Mouse (Mus musculus): Measurements from ENCODE around the gene Ppbp. TPM values are rescaled to one million over a fixed set of nuclear protein-coding genes. Genes with fewer than 3 reads are reported as not detected.

The Ppbp gene
- polyA plus RNA-seq (2014; fragmentation: Nextera tagmentation; extraction: Ambion mirVana): 0.27 and 0.99 TPM in 2 replicates

DNA sequence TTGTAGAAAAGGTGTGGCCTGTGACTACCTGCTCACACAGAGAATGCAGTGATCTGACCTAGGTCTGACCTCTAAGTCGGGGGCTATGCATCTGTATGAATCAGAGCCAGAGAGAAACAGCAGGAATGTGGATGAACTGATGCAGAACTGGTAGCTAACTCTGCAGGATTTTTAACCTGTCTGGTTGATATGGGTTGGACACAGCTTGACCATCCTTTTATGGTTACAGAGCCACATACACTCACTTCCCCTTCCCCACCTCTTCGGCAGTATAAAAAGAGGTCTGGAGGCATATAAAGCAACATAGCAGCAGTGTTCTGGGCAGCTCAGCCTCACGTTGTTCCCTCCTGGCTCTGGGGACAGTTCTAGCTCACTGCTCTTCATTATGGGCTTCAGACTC, at the start of gene Ppbp:
Gene Ppbp, plus strand, starts transcription at position 301 of the 400 bp plus-strand sequence.
- Histone ChIP-seq H3K4me2 (ENCODE audit: low read length) (no peak within 1 kb of the TSS), H3K4me3 (replicated peaks; ENCODE audit: low read depth, low read length) (no peak within 1 kb of the TSS), H3K4me1 (ENCODE audit: control insufficient read depth, insufficient read depth, low read length) (no peaks in the 10 kb centered on the region), H3K27me3 (ENCODE audit: control insufficient read depth, insufficient read depth, low read length) (no peaks in the 10 kb centered on the region), H3K9me3 (ENCODE audit: control insufficient read depth, low read length) (no peaks in the 10 kb centered on the region), H3K27ac (replicated peaks; ENCODE audit: low read depth, low read length) (no peak within 1 kb of the TSS), H3K36me3 (ENCODE audit: control insufficient read depth, insufficient read depth, low read length) (no peaks in the 10 kb centered on the region), H3K9ac (replicated peaks; ENCODE audit: low read length) (no peak within 1 kb of the TSS)
- DNase-seq: no peak
- ATAC-seq (ENCODE audit: low FRiP score, low TSS enrichment): no peak
- 71% methylated on average over 3 of the region's 3 CpGs for WGBS

GRCm38 (mm10) chr5:90722656-90723055, 45.7 kb upstream of the Ppbp start:
- DNase-seq (no peak), ATAC-seq (ENCODE audit: low FRiP score, low TSS enrichment) (no peak)
- Histone ChIP-seq H3K4me3 (replicated peaks; ENCODE audit: low read depth, low read length) (no peak overlapping the region), H3K36me3 (ENCODE audit: control insufficient read depth, insufficient read depth, low read length) (no peaks in the 10 kb centered on the region), H3K4me1 (ENCODE audit: control insufficient read depth, insufficient read depth, low read length) (no peaks in the 10 kb centered on the region), H3K9ac (replicated peaks; ENCODE audit: low read length) (no peak overlapping the region), H3K4me2 (ENCODE audit: low read length) (no peak overlapping the region), H3K9me3 (ENCODE audit: control insufficient read depth, low read length) (no peaks in the 10 kb centered on the region; the same call in 1 of the 2 replicates), H3K27me3 (ENCODE audit: control insufficient read depth, insufficient read depth, low read length) (no peaks in the 10 kb centered on the region), H3K27ac (replicated peaks; ENCODE audit: low read depth, low read length) (no peak overlapping the region)
- WGBS: 97% methylated on average over 3 of the region's 3 CpGs

DNA sequence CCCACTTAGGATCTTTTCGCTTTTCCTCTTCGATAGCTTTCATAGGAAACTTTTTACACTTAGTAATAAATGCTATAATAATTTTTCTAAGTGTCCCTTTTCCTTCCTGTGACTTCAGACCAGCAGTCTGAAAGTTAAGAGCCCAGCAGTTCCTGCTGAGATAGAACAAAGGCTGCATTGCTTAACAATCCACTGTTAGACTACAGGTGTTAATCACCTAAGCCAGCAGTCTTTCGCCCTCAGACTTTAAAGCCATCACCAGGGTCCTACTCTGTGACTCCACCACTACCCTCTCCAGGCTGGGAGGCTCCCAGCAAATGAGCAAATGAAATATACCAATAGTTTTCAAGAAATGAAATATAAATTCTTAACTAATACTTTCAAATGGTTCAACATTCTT, 40.1 kb upstream of the Ppbp start:
- DNase-seq (no peak), ATAC-seq (ENCODE audit: low FRiP score, low TSS enrichment) (no peak)
- Histone ChIP-seq H3K36me3 (ENCODE audit: control insufficient read depth, insufficient read depth, low read length) (no peaks in the 10 kb centered on the region), H3K4me3 (replicated peaks; ENCODE audit: low read depth, low read length) (no peak overlapping the region), H3K9ac (replicated peaks; ENCODE audit: low read length) (no peak overlapping the region), H3K4me2 (ENCODE audit: low read length) (no peak overlapping the region), H3K4me1 (ENCODE audit: control insufficient read depth, insufficient read depth, low read length) (no peaks in the 10 kb centered on the region), H3K27ac (replicated peaks; ENCODE audit: low read depth, low read length) (no peak overlapping the region), H3K9me3 (ENCODE audit: control insufficient read depth, low read length) (no peaks in the 10 kb centered on the region; the same call in 1 of the 2 replicates), H3K27me3 (ENCODE audit: control insufficient read depth, insufficient read depth, low read length) (no peaks in the 10 kb centered on the region)
- WGBS: 86% methylated on average over 3 of the region's 3 CpGs

GRCm38 (mm10) chr5:90731480-90731879, 36.8 kb upstream of the Ppbp start:
- Histone ChIP-seq H3K27me3 (ENCODE audit: control insufficient read depth, insufficient read depth, low read length) (no peaks in the 10 kb centered on the region), H3K27ac (replicated peaks; ENCODE audit: low read depth, low read length) (no peak overlapping the region), H3K9ac (replicated peaks; ENCODE audit: low read length) (no peak overlapping the region), H3K9me3 (ENCODE audit: control insufficient read depth, low read length) (no peaks in the 10 kb centered on the region; the same call in 1 of the 2 replicates), H3K4me1 (ENCODE audit: control insufficient read depth, insufficient read depth, low read length) (no peaks in the 10 kb centered on the region), H3K36me3 (ENCODE audit: control insufficient read depth, insufficient read depth, low read length) (no peaks in the 10 kb centered on the region), H3K4me2 (ENCODE audit: low read length) (no peak overlapping the region), H3K4me3 (replicated peaks; ENCODE audit: low read depth, low read length) (no peak overlapping the region)
- no peak for ATAC-seq (ENCODE audit: low FRiP score, low TSS enrichment)
- WGBS: 79% methylated on average over 4 of the region's 4 CpGs
- no peak for DNase-seq

DNA sequence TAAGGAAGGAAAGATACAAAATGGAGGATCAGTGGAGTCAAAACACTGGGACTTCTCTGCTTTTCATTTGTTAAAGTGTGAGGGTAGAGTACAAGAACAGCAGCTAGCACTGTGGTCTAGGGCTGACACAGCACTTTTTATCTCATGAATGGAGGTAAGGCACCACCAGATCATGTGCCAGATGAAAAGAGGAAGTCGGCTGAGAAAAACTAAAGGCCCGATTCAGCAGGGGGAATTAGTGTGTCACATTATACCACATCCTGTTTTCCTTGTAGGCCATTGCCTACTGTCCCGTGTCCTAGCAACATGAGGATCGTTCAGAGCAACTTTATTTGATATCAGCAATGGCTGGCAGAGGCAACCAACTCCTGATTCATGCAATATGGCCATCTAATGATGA, 26.3 kb upstream of the Ppbp start:
- Histone ChIP-seq H3K36me3 (ENCODE audit: control insufficient read depth, insufficient read depth, low read length) (no peaks in the 10 kb centered on the region), H3K27ac (replicated peaks; ENCODE audit: low read depth, low read length) (no peak overlapping the region), H3K4me1 (ENCODE audit: control insufficient read depth, insufficient read depth, low read length) (no peaks in the 10 kb centered on the region), H3K4me2 (ENCODE audit: low read length) (no peak overlapping the region), H3K27me3 (ENCODE audit: control insufficient read depth, insufficient read depth, low read length) (no peaks in the 10 kb centered on the region), H3K9me3 (ENCODE audit: control insufficient read depth, low read length) (no peaks in the 10 kb centered on the region), H3K4me3 (replicated peaks; ENCODE audit: low read depth, low read length) (no peak overlapping the region), H3K9ac (replicated peaks; ENCODE audit: low read length) (no peak overlapping the region)
- ATAC-seq (ENCODE audit: low FRiP score, low TSS enrichment): no peak
- WGBS: 81% methylated on average over 4 of the region's 4 CpGs
- no peak for DNase-seq

DNA sequence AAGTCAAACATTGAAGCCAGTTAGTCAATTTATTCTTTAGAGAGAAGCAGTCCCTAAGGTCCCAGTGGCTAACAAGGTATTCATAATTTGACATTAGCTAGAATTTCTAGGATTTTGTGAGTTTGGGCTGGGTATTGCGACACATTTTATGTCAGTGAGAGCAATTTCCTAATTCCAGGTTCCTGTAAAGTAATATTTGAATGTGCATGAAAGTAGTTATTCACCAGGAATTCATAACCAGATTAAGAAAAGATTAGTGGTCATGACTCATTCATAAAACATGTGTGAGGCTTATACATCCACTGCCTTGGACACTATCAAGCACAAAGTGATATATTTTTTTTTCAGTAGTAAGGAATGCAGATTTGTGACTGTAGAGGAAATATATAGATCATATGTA, 14.4 kb upstream of the Ppbp start:
- H3K9me3 ChIP-seq (ENCODE audit: control insufficient read depth, low read length): no peaks in the 10 kb centered on the region
- WGBS: 97% methylated on average over 1 of the region's 1 CpGs
- ATAC-seq (ENCODE audit: low FRiP score, low TSS enrichment): no peak
- DNase-seq: no peak
- no peak overlapping the region for H3K27ac ChIP-seq (replicated peaks; ENCODE audit: low read depth, low read length)
- H3K9ac ChIP-seq (replicated peaks; ENCODE audit: low read length): no peak overlapping the region
- H3K4me1 ChIP-seq (ENCODE audit: control insufficient read depth, insufficient read depth, low read length): no peaks in the 10 kb centered on the region
- H3K4me3 ChIP-seq (replicated peaks; ENCODE audit: low read depth, low read length): no peak overlapping the region
- no peak overlapping the region for H3K4me2 ChIP-seq (ENCODE audit: low read length)
- 0 out of 2 replicates have a peak, but pooled peaks cover 3% of the 10 kb centered on the region for H3K27me3 ChIP-seq (ENCODE audit: control insufficient read depth, insufficient read depth, low read length)
- H3K36me3 ChIP-seq (ENCODE audit: control insufficient read depth, insufficient read depth, low read length): no peaks in the 10 kb centered on the region

GRCm38 (mm10) chr5:90758020-90758605, 10.2 kb upstream of the Ppbp start:
- Histone ChIP-seq H3K27ac (replicated peaks; ENCODE audit: low read depth, low read length) (no peak overlapping the region), H3K4me2 (ENCODE audit: low read length) (no peak overlapping the region), H3K27me3 (ENCODE audit: control insufficient read depth, insufficient read depth, low read length) (0 out of 2 replicates have a peak, but pooled peaks cover 3% of the 10 kb centered on the region), H3K4me3 (replicated peaks; ENCODE audit: low read depth, low read length) (no peak overlapping the region), H3K9me3 (ENCODE audit: control insufficient read depth, low read length) (no peaks in the 10 kb centered on the region), H3K4me1 (ENCODE audit: control insufficient read depth, insufficient read depth, low read length) (0 out of 2 replicates have a peak, but pooled peaks cover 3% of the 10 kb centered on the region), H3K9ac (replicated peaks; ENCODE audit: low read length) (no peak overlapping the region), H3K36me3 (ENCODE audit: control insufficient read depth, insufficient read depth, low read length) (no peaks in the 10 kb centered on the region)
- DNase-seq (peak; percentile 12), ATAC-seq (ENCODE audit: low FRiP score, low TSS enrichment) (no peak)
- WGBS: 40% methylated on average over 5 of the region's 5 CpGs

GRCm38 (mm10) chr5:90759077-90760065, 8.9 kb upstream of the Ppbp start, which contains the start of gene Cxcl5:
TSS of gene Cxcl5 (plus strand) at chr5:90759360.
- H3K4me3 ChIP-seq (replicated peaks; ENCODE audit: low read depth, low read length): peak within 1 kb of the TSS; percentile 50
- no peaks in the 10 kb centered on the region for H3K9me3 ChIP-seq (ENCODE audit: control insufficient read depth, low read length)
- DNase-seq (peak; percentile 73), ATAC-seq (ENCODE audit: low FRiP score, low TSS enrichment) (peak; percentile 51)
- H3K27ac ChIP-seq (replicated peaks; ENCODE audit: low read depth, low read length): no peak within 1 kb of the TSS
- WGBS: 2% methylated on average over 32 of the region's 32 CpGs
- peak within 1 kb of the TSS; percentile 76 for H3K4me2 ChIP-seq (ENCODE audit: low read length)
- H3K36me3 ChIP-seq (ENCODE audit: control insufficient read depth, insufficient read depth, low read length): no peaks in the 10 kb centered on the region
- H3K4me1 ChIP-seq (ENCODE audit: control insufficient read depth, insufficient read depth, low read length): 0 out of 2 replicates have a peak, but pooled peaks cover 3% of the 10 kb centered on the region
- 0 out of 2 replicates have a peak, but pooled peaks cover 3% of the 10 kb centered on the region for H3K27me3 ChIP-seq (ENCODE audit: control insufficient read depth, insufficient read depth, low read length)
- H3K9ac ChIP-seq (replicated peaks; ENCODE audit: low read length): peak within 1 kb of the TSS; percentile 67
